Mouse (Mus musculus): ENCODE data around the gene Map3k21.

Gene Map3k21

GRCm38 (mm10) chr8:125914386-125914785 is 4.1 kb downstream of the Map3k21 start:
- DNase-seq (ENCODE audit: low read depth, low spot score), result no peak

GRCm38 (mm10) chr8:125917013-125917412 is 6.8 kb downstream of the Map3k21 start:
- DNase-seq (ENCODE audit: low read depth, low spot score), result no peak

- no peak for DNase-seq (ENCODE audit: low read depth, low spot score)
These were observed 8.5 kb downstream of the Map3k21 start for GRCm38 (mm10) chr8:125918719-125919118.

- no peak for DNase-seq (ENCODE audit: low read depth, low spot score)
These were observed 9.3 kb downstream of the Map3k21 start for GRCm38 (mm10) chr8:125919560-125919959.

GRCm38 (mm10) chr8:125920281-125920680 is 10.0 kb downstream of the Map3k21 start:
- DNase-seq (ENCODE audit: low read depth, low spot score), result no peak

- no peak for DNase-seq (ENCODE audit: low read depth, low spot score)
These were observed 10.5 kb downstream of the Map3k21 start for GRCm38 (mm10) chr8:125920761-125921160.

GRCm38 (mm10) chr8:125922333-125922732 is 12.1 kb downstream of the Map3k21 start:
- no peak for DNase-seq (ENCODE audit: low read depth, low spot score)

- DNase-seq (ENCODE audit: low read depth, low spot score), result no peak
These were observed 16.4 kb downstream of the Map3k21 start for GRCm38 (mm10) chr8:125926636-125927035.

GRCm38 (mm10) chr8:125930276-125931046 is 20.2 kb downstream of the Map3k21 start:
- no peak for DNase-seq (ENCODE audit: low read depth, low spot score)

GRCm38 (mm10) chr8:125931822-125932221 is 21.6 kb downstream of the Map3k21 start:
- DNase-seq (ENCODE audit: low read depth, low spot score), result no peak

GRCm38 (mm10) chr8:125935649-125936048 is 25.4 kb downstream of the Map3k21 start:
- DNase-seq (ENCODE audit: low read depth, low spot score), result peak; percentile 70

GRCm38 (mm10) chr8:125944511-125944910 is 34.3 kb downstream of the Map3k21 start:
- DNase-seq (ENCODE audit: low read depth, low spot score), result no peak

- DNase-seq (ENCODE audit: low read depth, low spot score), result no peak
These were observed 38.6 kb downstream of the Map3k21 start for GRCm38 (mm10) chr8:125948696-125949308.

- DNase-seq (ENCODE audit: low read depth, low spot score), result peak; percentile 96
These were observed 40.0 kb downstream of the Map3k21 start for GRCm38 (mm10) chr8:125950007-125950940.

GRCm38 (mm10) chr8:125955671-125956070 is 45.4 kb downstream of the Map3k21 start:
- peak; percentile 51 for DNase-seq (ENCODE audit: low read depth, low spot score)

GRCm38 (mm10) chr8:125956796-125957195 is 46.5 kb downstream of the Map3k21 start:
- DNase-seq (ENCODE audit: low read depth, low spot score), result no peak

GRCm38 (mm10) chr8:125957226-125957993 is 47.2 kb downstream of the Map3k21 start:
- peak; percentile 28 for DNase-seq (ENCODE audit: low read depth, low spot score)

GRCm38 (mm10) chr8:125957994-125958368 is 47.7 kb downstream of the Map3k21 start:
- DNase-seq (ENCODE audit: low read depth, low spot score), result no peak

GRCm38 (mm10) chr8:125959363-125959771 is 49.1 kb downstream of the Map3k21 start:
- no peak for DNase-seq (ENCODE audit: low read depth, low spot score)

- no peak for DNase-seq (ENCODE audit: low read depth, low spot score)
These were observed 49.8 kb downstream of the Map3k21 start for GRCm38 (mm10) chr8:125960037-125960436.

- DNase-seq (ENCODE audit: low read depth, low spot score), result no peak
These were observed 51.5 kb downstream of the Map3k21 start for GRCm38 (mm10) chr8:125961790-125962189.
